Mouse (Mus musculus) kidney, postnatal 0 days (tissue): ENCODE measurements around the gene Gpatch2. TPM values are rescaled to one million over a fixed set of nuclear protein-coding genes. Genes with fewer than 3 reads are reported as not detected.

Source experiments
- ATAC-seq: fragments of 200-750 bp; cut with Nextera tagmentation; replicated peaks from 2 replicates; pipeline ENCODE4 v1.8.0; 2017; ENCODE audit warnings: low read depth, moderate number of reproducible peaks, moderate TSS enrichment, moderate library complexity; ENCODE audit not compliant: low FRiP score
- DNase-seq: peaks from one replicate; pipeline ENCODE4 v3.0.0-alpha.2; 2016; ENCODE audit warnings: low spot score
- H3K27ac ChIP-seq: fragments of 300-500 bp; sonication (generic); 2 replicates; pipeline ENCODE4 v1.5.1; 2014; ENCODE audit warnings: mild to moderate bottlenecking
- H3K27me3 ChIP-seq: fragments of 300-500 bp; sonication (generic); 2 replicates; pipeline ENCODE4 v1.6.1; 2014; ENCODE audit warnings: low read length, mixed read lengths; ENCODE audit not compliant: insufficient read depth
- H3K36me3 ChIP-seq: fragments of 300-500 bp; sonication (generic); 2 replicates; pipeline ENCODE4 v1.6.1; 2014; ENCODE audit warnings: low read length, mixed read lengths; ENCODE audit not compliant: insufficient read depth
- H3K4me1 ChIP-seq: fragments of 300-500 bp; sonication (generic); replicated peaks from 2 replicates; pipeline ENCODE4 v1.6.1; 2014; ENCODE audit warnings: antibody characterized with exemption, low read length, mixed read lengths; ENCODE audit not compliant: insufficient read depth
- H3K4me2 ChIP-seq: fragments of 300-500 bp; sonication (generic); 2 replicates; pipeline ENCODE4 v1.6.1; 2014; ENCODE audit warnings: mild to moderate bottlenecking, low read length, moderate library complexity, mixed read lengths
- H3K4me3 ChIP-seq: fragments of 300-500 bp; sonication (generic); replicated peaks from 2 replicates; pipeline ENCODE4 v1.5.1; 2014; ENCODE audit warnings: low read depth, low read length
- H3K9ac ChIP-seq: fragments of 300-500 bp; sonication (generic); 2 replicates; pipeline ENCODE4 v1.6.1; 2014; ENCODE audit warnings: low read depth, low read length
- H3K9me3 ChIP-seq: fragments of 300-500 bp; sonication (generic); replicated peaks from 2 replicates; pipeline ENCODE4 v1.6.1; 2016; ENCODE audit warnings: low read length, inconsistent platforms, mixed read lengths
- CTCF ChIP-seq: IDR thresholded peaks from 2 replicates; pipeline ENCODE4 v1.5.1; 2016; ENCODE audit warnings: antibody characterized with exemption, low read depth, mild to moderate bottlenecking, moderate library complexity
- WGBS: fragments of 180-500 bp; shearing (Covaris S2); extraction: QIAGEN DNeasy Blood & Tissue Kit; methylation state at CpG from one replicate; pipeline ENCODE4 v1.1.7; 2014; 5-methylcytosine and 5-hydroxymethylcytosine counted together
- polyA plus RNA-seq: library from polyadenylated mRNA; unstranded; fragments of >200 nt; fragmentation: Nextera tagmentation; extraction: Ambion mirVana; gene quantifications from 2 replicates; pipeline ENCODE4 v1.2.1, GENCODE M21; 2015

Gpatch2 gene
- polyA plus RNA-seq, 1 experiment from 2014 or later, result 11.8 TPM

GRCm38 (mm10) chr1:187376946-187377671 lies 161.8 kb downstream of the Gpatch2 start:
- DNase-seq, result no peak
- no peak for TF ChIP-seq CTCF
- 55% methylated on average over 11 of the region's 11 CpGs for WGBS

GRCm38 (mm10) chr1:187377865-187378524 lies 162.7 kb downstream of the Gpatch2 start:
- no peak overlapping the region for H3K4me3 ChIP-seq
- no peaks in the 10 kb centered on the region for H3K36me3 ChIP-seq
- ATAC-seq (no peak), DNase-seq (peak; percentile 16)
- H3K9me3 ChIP-seq, result no peaks in the 10 kb centered on the region
- no peaks in the 10 kb centered on the region for H3K27me3 ChIP-seq
- H3K9ac ChIP-seq, result no peak overlapping the region
- no peak for TF ChIP-seq CTCF
- H3K27ac ChIP-seq, result no peak overlapping the region
- H3K4me1 ChIP-seq, result no peaks in the 10 kb centered on the region; the same call in 1 of the 2 replicates
- WGBS, result 38% methylated on average over 14 of the region's 14 CpGs
- 0 out of 2 replicates have a peak overlapping the region, but pooled peaks have one; percentile 7 for H3K4me2 ChIP-seq

More at GRCm38 (mm10) chr1:187376946-187377671, 161.8 kb downstream of the Gpatch2 start:
- Histone ChIP-seq H3K27ac (no peak overlapping the region), H3K4me3 (no peak overlapping the region), H3K9ac (no peak overlapping the region), H3K27me3 (no peaks in the 10 kb centered on the region), H3K9me3 (no peaks in the 10 kb centered on the region), H3K36me3 (no peaks in the 10 kb centered on the region), H3K4me1 (no peaks in the 10 kb centered on the region; the same call in 1 of the 2 replicates), H3K4me2 (no peak overlapping the region)
- ATAC-seq, result no peak

- Histone ChIP-seq H3K4me3 (no peak overlapping the region), H3K9ac (no peak overlapping the region), H3K27me3 (no peaks in the 10 kb centered on the region), H3K4me1 (no peaks in the 10 kb centered on the region), H3K4me2 (no peak overlapping the region), H3K27ac (no peak overlapping the region), H3K36me3 (no peaks in the 10 kb centered on the region), H3K9me3 (no peaks in the 10 kb centered on the region)
- DNase-seq, result no peak
- TF ChIP-seq CTCF, result no peak
- 64% methylated on average over 4 of the region's 4 CpGs for whole genome bisulfite sequencing
- ATAC-seq, result no peak
These were observed 174.2 kb downstream of the Gpatch2 start for GRCm38 (mm10) chr1:187389476-187389875.

GRCm38 (mm10) chr1:187400834-187401233 lies 185.5 kb downstream of the Gpatch2 start:
- TF ChIP-seq CTCF, result no peak
- H3K4me1 ChIP-seq, result no peaks in the 10 kb centered on the region
- no peaks in the 10 kb centered on the region for H3K27me3 ChIP-seq
- H3K9ac ChIP-seq, result no peak overlapping the region
- no peaks in the 10 kb centered on the region for H3K9me3 ChIP-seq
- no peak for ATAC-seq
- 53% methylated on average over 9 of the region's 9 CpGs for WGBS
- peak; percentile 44 for DNase-seq
- H3K27ac ChIP-seq, result no peak overlapping the region
- H3K36me3 ChIP-seq, result no peaks in the 10 kb centered on the region
- no peak overlapping the region for H3K4me3 ChIP-seq
- H3K4me2 ChIP-seq, result no peak overlapping the region

Other genes with a start within 250 kb of the Gpatch2 start
- not detected in 2 replicates for gene D1Pas1, start 248.1 kb upstream of the Gpatch2 start, polyA plus RNA-seq
- gene Spata17, start within 50 bp of the Gpatch2 start, polyA plus RNA-seq, result 0.86 and 1.1 TPM in 2 replicates